Mouse (Mus musculus): ENCODE results near the gene C2cd6. TPM values are rescaled to one million over a fixed set of nuclear protein-coding genes. Genes with fewer than 3 reads are reported as not detected.

The C2cd6 gene
- polyA plus RNA-seq (2012; ENCODE audit: low replicate concordance) = not detected in 2 replicates

GRCm38 (mm10) chr1:59094705-59095104 lies at the start of gene C2cd6:
TSS of gene C2cd6 (minus strand) at chr1:59094900.

GRCm38 (mm10) chr1:59119720-59120457 lies 25.2 kb upstream of the C2cd6 start, which contains the start of gene Tmem237:
TSS of gene Tmem237 (minus strand) at chr1:59120408.

Other genes with a start within 250 kb of the C2cd6 start
- 197 and 524 TPM in 2 replicates for gene Trak2, start 121.5 kb downstream of the C2cd6 start, polyA plus RNA-seq (2012; ENCODE audit: low replicate concordance)
- gene Stradb, start 121.4 kb downstream of the C2cd6 start, polyA plus RNA-seq (2012; ENCODE audit: low replicate concordance) = 10.2 and 12.2 TPM in 2 replicates
- 0.41 and 2.6 TPM in 2 replicates for gene Tmem237, start 25.5 kb upstream of the C2cd6 start, polyA plus RNA-seq (2012; ENCODE audit: low replicate concordance)
- gene Mpp4, start 68.5 kb upstream of the C2cd6 start, polyA plus RNA-seq (2012; ENCODE audit: low replicate concordance) = 0.30 TPM in 1 of 2 replicates, not detected in the other
- 0.33 and 1.5 TPM in 2 replicates for gene Als2, start 142.3 kb upstream of the C2cd6 start, polyA plus RNA-seq (2012; ENCODE audit: low replicate concordance)
- gene Cdk15, start 162.0 kb upstream of the C2cd6 start, polyA plus RNA-seq (2012; ENCODE audit: low replicate concordance) = not detected in 2 replicates

All from leukemia stem cell, adult 10-12 weeks (primary cell).